Comparison of ENCODE assay signal across 15 mouse cellular contexts in the genomic region with DNA sequence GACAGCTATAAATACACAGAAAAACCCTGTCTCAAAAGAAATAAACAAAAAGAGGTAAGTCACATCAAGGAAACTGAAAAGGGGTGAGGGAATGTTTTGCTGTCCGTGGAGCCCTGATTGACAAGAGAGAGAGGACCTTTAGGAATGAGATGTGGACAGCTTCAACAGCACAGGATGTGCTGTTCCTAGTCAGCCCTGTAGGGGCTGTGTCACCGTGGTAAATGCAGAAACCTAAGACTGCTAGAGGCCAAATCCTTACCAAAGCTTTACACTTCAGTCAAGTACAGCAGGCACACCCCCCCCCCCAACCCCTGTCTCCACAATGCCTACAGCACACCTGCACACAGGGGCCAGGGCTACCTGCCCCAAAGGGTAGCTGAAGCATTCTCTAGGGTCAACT. TPM values are rescaled to one million over a fixed set of nuclear protein-coding genes. Genes with fewer than 3 reads are reported as not detected.
A peak's percentile ranks its signal among the peaks of the same experiment; 100 is the strongest.
DNase-seq lines count a peak whose midpoint lies in the region; ATAC-seq and TF ChIP-seq lines count a peak whose summit lies in the region.
"Had no signal": no experiment of that assay in that cellular context is flagged by ENCODE, and none has a peak within 500 bp of the region (broad histone marks: within the 10 kb centered on the region; RNA-seq: fewer than 3 reads in every experiment).

No protein-coding gene starts in this region.

- no peak overlapping the region for H3K4me2 ChIP-seq in kidney, postnatal 0 days (ENCODE audit: low read length)
- H3K4me2 ChIP-seq in liver, embryonic 13.5 days, result no peak overlapping the region
- no peak overlapping the region for H3K4me2 ChIP-seq in midbrain, embryonic 15.5 days
- H3K4me2 ChIP-seq: kidney, embryonic 15.5 days had no signal

- no peak overlapping the region for H3K4me3 ChIP-seq in kidney, postnatal 0 days (replicated peaks; ENCODE audit: low read depth, low read length)
- H3K4me3 ChIP-seq in liver, embryonic 13.5 days (replicated peaks), result no peak overlapping the region
- H3K4me3 ChIP-seq in cerebellum, adult 2 months (replicated peaks; ENCODE audit: insufficient read depth, low read depth, low read length), result no peak overlapping the region
- no peak overlapping the region for H3K4me3 ChIP-seq in midbrain, embryonic 15.5 days
- H3K4me3 ChIP-seq: embryonic facial prominence, embryonic 10.5 days; kidney, embryonic 15.5 days; myocyte had no signal

- peaks cover 27% of the 10 kb centered on the region for H3K36me3 ChIP-seq in kidney, postnatal 0 days (ENCODE audit: insufficient read depth, low read length)
- peaks cover 73% of the 10 kb centered on the region for H3K36me3 ChIP-seq in liver, embryonic 13.5 days
- H3K36me3 ChIP-seq in midbrain, embryonic 15.5 days (replicated peaks), result peaks cover 27% of the 10 kb centered on the region

- H3K9ac ChIP-seq in kidney, postnatal 0 days (ENCODE audit: low read depth, low read length), result no peak overlapping the region
- no peak overlapping the region for H3K9ac ChIP-seq in liver, embryonic 13.5 days
- H3K9ac ChIP-seq in midbrain, embryonic 15.5 days, result no peak overlapping the region
- H3K9ac ChIP-seq: kidney, embryonic 15.5 days had no signal

- no peaks in the 10 kb centered on the region for H3K27me3 ChIP-seq in kidney, postnatal 0 days (ENCODE audit: insufficient read depth, low read length)
- no peaks in the 10 kb centered on the region for H3K27me3 ChIP-seq in liver, embryonic 13.5 days
- H3K27me3 ChIP-seq in cerebellum, adult 2 months (ENCODE audit: control insufficient read depth, insufficient read depth, low read length), result no peaks in the 10 kb centered on the region
- H3K27me3 ChIP-seq in midbrain, embryonic 15.5 days (replicated peaks), result no peaks in the 10 kb centered on the region
- H3K27me3 ChIP-seq: kidney, embryonic 15.5 days had no signal

- ATAC-seq in kidney, postnatal 0 days (replicated peaks; ENCODE audit: low FRiP score, low read depth), result 0 out of 2 replicates have a peak, but pooled peaks have one; percentile 31
- peak; percentile 18; the same call in 1 of the 2 replicates for ATAC-seq in liver, embryonic 13.5 days (ENCODE audit: low read depth)
- no peak for ATAC-seq in midbrain, embryonic 15.5 days (replicated peaks)

- no peaks in the 10 kb centered on the region for H3K9me3 ChIP-seq in kidney, postnatal 0 days (replicated peaks; ENCODE audit: low read length)
- H3K9me3 ChIP-seq in liver, embryonic 13.5 days (replicated peaks), result no peaks in the 10 kb centered on the region
- no peaks in the 10 kb centered on the region for H3K9me3 ChIP-seq in midbrain, embryonic 15.5 days
- H3K9me3 ChIP-seq: embryonic facial prominence, embryonic 10.5 days; kidney, embryonic 15.5 days had no signal

- DNase-seq in kidney, postnatal 0 days (ENCODE audit: low spot score), result peak; percentile 45
- DNase-seq in kidney, postnatal 36 days, result no peak
- peak; percentile 52 for DNase-seq in CD4-positive helper T cell, adult 2 months (ENCODE audit: low read depth, low spot score)
- peak; percentile 83 for DNase-seq in R1 (ENCODE audit: low read depth, low spot score)
- DNase-seq in liver, embryonic 13.5 days, result no peak
- no peak for DNase-seq in spleen, postnatal 14 days (ENCODE audit: low spot score in 2 of 2)
- no peak for DNase-seq in cerebellum, adult 2 months
- DNase-seq: heart, postnatal 10 days; lung, postnatal 10 days; right cerebral cortex, adult 18-20 months; thymus, postnatal 36 days had no signal

- H3K27ac ChIP-seq in kidney, postnatal 0 days, result no peak overlapping the region
- peak overlapping the region; percentile 58 for H3K27ac ChIP-seq in liver, embryonic 13.5 days
- H3K27ac ChIP-seq in cerebellum, adult 2 months (ENCODE audit: insufficient read depth, low read length), result no peak overlapping the region
- no peak overlapping the region for H3K27ac ChIP-seq in midbrain, embryonic 15.5 days
- H3K27ac ChIP-seq: embryonic facial prominence, embryonic 10.5 days; kidney, embryonic 15.5 days had no signal

- no peaks in the 10 kb centered on the region for H3K4me1 ChIP-seq in kidney, postnatal 0 days (replicated peaks; ENCODE audit: insufficient read depth, low read length)
- peaks cover 55% of the 10 kb centered on the region for H3K4me1 ChIP-seq in liver, embryonic 13.5 days (replicated peaks)
- H3K4me1 ChIP-seq in cerebellum, adult 2 months (ENCODE audit: control insufficient read depth, insufficient read depth, low read length), result peaks cover 5% of the 10 kb centered on the region
- 0 out of 2 replicates have a peak, but pooled peaks cover 4% of the 10 kb centered on the region for H3K4me1 ChIP-seq in midbrain, embryonic 15.5 days
- H3K4me1 ChIP-seq: kidney, embryonic 15.5 days had no signal

- TF ChIP-seq POLR2A in cerebellum, adult 2 months (IDR thresholded peaks at IDR 0.05; ENCODE audit: borderline replicate concordance, insufficient read depth, low read length), result no peak

- 35% methylated on average over 2 of the region's 2 CpGs for WGBS in kidney, postnatal 0 days
- 37% methylated on average over 2 of the region's 2 CpGs for WGBS in liver, embryonic 13.5 days (ENCODE audit: insufficient replicate concordance)
- 33% methylated on average over 2 of the region's 2 CpGs for WGBS in cerebellum, adult 2 months
- 31% methylated on average over 2 of the region's 2 CpGs for WGBS in midbrain, embryonic 15.5 days

- TF ChIP-seq CTCF in kidney, postnatal 0 days (IDR thresholded peaks at IDR 0.05; ENCODE audit: low read depth), result peak; percentile 54
- TF ChIP-seq CTCF in cerebellum, adult 2 months (IDR thresholded peaks at IDR 0.05; ENCODE audit: borderline replicate concordance, insufficient read depth, low read depth, low read length), result no peak

RNA-seq across cellular contexts. Expression of a gene that starts 13.9 kb away (rescaled TPM):
- 309 and 315 TPM in 2 replicates for polyA plus RNA-seq in kidney, postnatal 0 days (2015; fragmentation: Nextera tagmentation; extraction: Ambion mirVana)
- polyA plus RNA-seq in liver, embryonic 13.5 days (2015; fragmentation: Nextera tagmentation; extraction: Ambion mirVana), result 202 and 204 TPM in 2 replicates
- 195 and 202 TPM in 2 replicates for polyA plus RNA-seq in cerebellum, adult 2 months (2012; rRNA removed)
- 197 and 198 TPM in 2 replicates for polyA plus RNA-seq in midbrain, embryonic 15.5 days (2015; fragmentation: Nextera tagmentation; extraction: Ambion mirVana)

RNA-seq across cellular contexts. Expression of a gene that starts 39.2 kb away (rescaled TPM):
- polyA plus RNA-seq in kidney, postnatal 0 days (2015; fragmentation: Nextera tagmentation; extraction: Ambion mirVana), result 28.6 and 31.4 TPM in 2 replicates
- 16.5 and 19.2 TPM in 2 replicates for polyA plus RNA-seq in liver, embryonic 13.5 days (2015; fragmentation: Nextera tagmentation; extraction: Ambion mirVana)
- polyA plus RNA-seq in cerebellum, adult 2 months (2012; rRNA removed), result 10.6 and 10.8 TPM in 2 replicates
- polyA plus RNA-seq in midbrain, embryonic 15.5 days (2015; fragmentation: Nextera tagmentation; extraction: Ambion mirVana), result 24.8 and 26.5 TPM in 2 replicates

Comparison
In these comparisons a context has a peak if more than half of its experiments do, and no peak if none do; other contexts are left out.
1. DNase-seq: peak in kidney, postnatal 0 days (single experiment), CD4-positive helper T cell, adult 2 months (single experiment) and R1 (single experiment); none in kidney, postnatal 36 days (0 of 2), liver, embryonic 13.5 days (single experiment), spleen, postnatal 14 days (0 of 2) and cerebellum, adult 2 months (0 of 2).